Mouse (Mus musculus) kidney, adult 9 months (tissue): ENCODE measurements around the gene Lrp5.

Source experiments
- DNase-seq: peaks from one replicate; pipeline ENCODE4 v3.0.0; 2022

Lrp5 gene

GRCm38 (mm10) chr19:3549263-3549662, 137.1 kb downstream of the Lrp5 start:
- DNase-seq: no peak

- no peak for DNase-seq
These were observed 138.1 kb downstream of the Lrp5 start for GRCm38 (mm10) chr19:3548311-3548710.

GRCm38 (mm10) chr19:3544995-3545394, 141.4 kb downstream of the Lrp5 start:
- no peak for DNase-seq

- DNase-seq: no peak
These were observed 143.8 kb downstream of the Lrp5 start for GRCm38 (mm10) chr19:3542591-3542990.

GRCm38 (mm10) chr19:3540997-3541396, 145.4 kb downstream of the Lrp5 start:
- no peak for DNase-seq

- DNase-seq: no peak
These were observed 146.1 kb downstream of the Lrp5 start for GRCm38 (mm10) chr19:3540254-3540653.

- DNase-seq: peak; percentile 79
These were observed 146.9 kb downstream of the Lrp5 start for GRCm38 (mm10) chr19:3539456-3539855.

GRCm38 (mm10) chr19:3537658-3538057, 148.7 kb downstream of the Lrp5 start:
- DNase-seq: no peak

- DNase-seq: no peak
These were observed 151.4 kb downstream of the Lrp5 start for GRCm38 (mm10) chr19:3534945-3535344.
